Mouse (Mus musculus) kidney, adult 9 months (tissue): ENCODE measurements around the gene Tctn1.
A peak's percentile ranks its signal among the peaks of the same experiment; 100 is the strongest.

Source experiments
- DNase-seq: peaks from one replicate; pipeline ENCODE4 v3.0.0; 2022

Gene Tctn1

GRCm38 (mm10) chr5:122263933-122264905 is at the start of gene Tctn1:
Gene Tctn1, minus strand, starts transcription at chr5:122264460.
- peak; percentile 88 for DNase-seq

GRCm38 (mm10) chr5:122312942-122313684 is 48.9 kb upstream of the Tctn1 start:
- peak; percentile 72 for DNase-seq

- no peak for DNase-seq
Measured at GRCm38 (mm10) chr5:122312346-122312745, 48.1 kb upstream of the Tctn1 start.

GRCm38 (mm10) chr5:122311692-122312091 is 47.4 kb upstream of the Tctn1 start:
- no peak for DNase-seq

- DNase-seq, result no peak
Measured at GRCm38 (mm10) chr5:122310699-122311098, 46.4 kb upstream of the Tctn1 start.

- DNase-seq, result no peak
Measured at GRCm38 (mm10) chr5:122306536-122306935, 42.3 kb upstream of the Tctn1 start.

GRCm38 (mm10) chr5:122305472-122305871 is 41.2 kb upstream of the Tctn1 start:
- DNase-seq, result peak; percentile 83

- DNase-seq, result no peak
Measured at GRCm38 (mm10) chr5:122304541-122304940, 40.3 kb upstream of the Tctn1 start.

- no peak for DNase-seq
Measured at GRCm38 (mm10) chr5:122303937-122304336, 39.7 kb upstream of the Tctn1 start.

- DNase-seq, result peak; percentile 48
Measured at GRCm38 (mm10) chr5:122302810-122303745, 38.8 kb upstream of the Tctn1 start.

GRCm38 (mm10) chr5:122300071-122300518 is 35.8 kb upstream of the Tctn1 start:
- no peak for DNase-seq

- DNase-seq, result peak; percentile 19
Measured at GRCm38 (mm10) chr5:122295113-122295935, 31.1 kb upstream of the Tctn1 start.

- DNase-seq, result no peak
Measured at GRCm38 (mm10) chr5:122294219-122294735, 30.0 kb upstream of the Tctn1 start.

GRCm38 (mm10) chr5:122293131-122293530 is 28.9 kb upstream of the Tctn1 start:
- no peak for DNase-seq

GRCm38 (mm10) chr5:122291553-122292339 is 27.5 kb upstream of the Tctn1 start:
- no peak for DNase-seq

GRCm38 (mm10) chr5:122291149-122291548 is 26.9 kb upstream of the Tctn1 start:
- no peak for DNase-seq

GRCm38 (mm10) chr5:122288147-122288811 is 24.0 kb upstream of the Tctn1 start:
- DNase-seq, result no peak

GRCm38 (mm10) chr5:122287026-122287425 is 22.8 kb upstream of the Tctn1 start:
- no peak for DNase-seq

- DNase-seq, result no peak
Measured at GRCm38 (mm10) chr5:122286191-122286590, 21.9 kb upstream of the Tctn1 start.

- DNase-seq, result no peak
Measured at GRCm38 (mm10) chr5:122285767-122286150, 21.5 kb upstream of the Tctn1 start.
